Mouse (Mus musculus) midbrain, embryonic 14.5 days (tissue): ENCODE data around the gene Cstl1. TPM values are rescaled to one million over a fixed set of nuclear protein-coding genes. Genes with fewer than 3 reads are reported as not detected.

Source experiments
- ATAC-seq: fragments of 200-750 bp; cut with Nextera tagmentation; 2 replicates; pipeline ENCODE4 v1.8.0; 2017; ENCODE audit warnings: moderate number of reproducible peaks, moderate library complexity; ENCODE audit not compliant: low FRiP score, low TSS enrichment
- DNase-seq: peaks from one replicate; pipeline ENCODE4 v3.0.0-alpha.2; 2015
- H3K27ac ChIP-seq: fragments of 300-500 bp; sonication (generic); replicated peaks from 2 replicates; pipeline ENCODE4 v1.5.1; 2014; ENCODE audit warnings: mild to moderate bottlenecking, low read depth, low read length, moderate library complexity
- H3K27me3 ChIP-seq: fragments of 300-500 bp; sonication (generic); 2 replicates; pipeline ENCODE4 v1.6.1; 2014; ENCODE audit warnings: low read length, control low read depth, mixed read lengths; ENCODE audit not compliant: control insufficient read depth, insufficient read depth
- H3K36me3 ChIP-seq: fragments of 300-500 bp; sonication (generic); 2 replicates; pipeline ENCODE4 v1.6.1; 2014; ENCODE audit warnings: low read length, control low read depth; ENCODE audit not compliant: control insufficient read depth, insufficient read depth
- H3K4me1 ChIP-seq: fragments of 300-500 bp; sonication (generic); 2 replicates; pipeline ENCODE4 v1.6.1; 2014; ENCODE audit warnings: mild to moderate bottlenecking, antibody characterized with exemption, low read length, control low read depth; ENCODE audit not compliant: control insufficient read depth, insufficient read depth
- H3K4me2 ChIP-seq: fragments of 300-500 bp; sonication (generic); 2 replicates; pipeline ENCODE4 v1.6.1; 2014; ENCODE audit warnings: mild to moderate bottlenecking, low read length, moderate library complexity
- H3K4me3 ChIP-seq: fragments of 300-500 bp; sonication (generic); replicated peaks from 2 replicates; pipeline ENCODE4 v1.5.1; 2014; ENCODE audit warnings: low read depth, low read length
- H3K9ac ChIP-seq: fragments of 300-500 bp; sonication (generic); replicated peaks from 2 replicates; pipeline ENCODE4 v1.6.1; 2014; ENCODE audit warnings: mild to moderate bottlenecking, low read length, moderate library complexity
- H3K9me3 ChIP-seq: fragments of 300-500 bp; sonication (generic); 2 replicates; pipeline ENCODE4 v1.6.1; 2016; ENCODE audit warnings: low read length, control low read depth, mixed read lengths; ENCODE audit not compliant: control insufficient read depth
- WGBS: fragments of 180-500 bp; shearing (Covaris S2); extraction: QIAGEN DNeasy Blood & Tissue Kit; methylation state at CpG from one replicate; pipeline ENCODE4 v1.1.7; 2014; 5-methylcytosine and 5-hydroxymethylcytosine counted together
- polyA plus RNA-seq: library from polyadenylated mRNA; unstranded; fragments of >200 nt; fragmentation: Nextera tagmentation; extraction: Ambion mirVana; gene quantifications from 2 replicates; pipeline ENCODE4 v1.2.1, GENCODE M21; 2014

The Cstl1 gene
- polyA plus RNA-seq, 1 experiment from 2014 or later: not detected

DNA sequence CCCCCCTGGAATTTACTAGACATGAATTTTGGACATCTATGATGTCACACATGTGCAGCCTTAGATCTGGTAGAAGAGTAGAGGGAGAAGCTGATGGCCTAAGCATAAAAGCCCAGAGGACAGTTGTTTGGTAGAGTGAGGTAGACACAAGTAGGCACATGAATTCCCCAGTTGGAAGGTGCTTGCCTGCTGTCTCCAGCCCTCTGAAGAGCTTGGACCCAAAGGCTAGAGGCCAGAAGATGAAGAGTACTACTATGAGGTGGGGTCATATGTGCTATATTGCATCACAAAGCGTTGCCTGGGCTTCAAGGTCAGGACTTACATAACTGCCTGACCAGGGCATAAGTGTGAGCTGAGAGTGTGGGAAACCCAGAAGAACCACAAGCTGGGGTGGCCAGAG lies 48.3 kb downstream of the Cstl1 start, which contains the start of gene Cst8:
Gene Cst8 (plus strand): TSS at position 301 of the 400 bp plus-strand sequence.
- WGBS: 92% methylated on average over 1 of the region's 1 CpGs
- H3K4me3 ChIP-seq: no peak within 1 kb of the TSS
- DNase-seq (no peak), ATAC-seq (no peak)
- no peak within 1 kb of the TSS for H3K9ac ChIP-seq
- no peaks in the 10 kb centered on the region for H3K4me1 ChIP-seq
- H3K9me3 ChIP-seq: no peaks in the 10 kb centered on the region
- no peaks in the 10 kb centered on the region for H3K27me3 ChIP-seq
- H3K27ac ChIP-seq: no peak within 1 kb of the TSS
- H3K4me2 ChIP-seq: no peak within 1 kb of the TSS
- no peaks in the 10 kb centered on the region for H3K36me3 ChIP-seq

- ATAC-seq: no peak
- no peak overlapping the region for H3K9ac ChIP-seq
- WGBS: 78% methylated on average over 3 of the region's 3 CpGs
- H3K4me1 ChIP-seq: no peaks in the 10 kb centered on the region
- no peaks in the 10 kb centered on the region for H3K27me3 ChIP-seq
- H3K36me3 ChIP-seq: no peaks in the 10 kb centered on the region
- no peaks in the 10 kb centered on the region for H3K9me3 ChIP-seq
- no peak overlapping the region for H3K4me3 ChIP-seq
- no peak for DNase-seq
- H3K4me2 ChIP-seq: no peak overlapping the region
- no peak overlapping the region for H3K27ac ChIP-seq
These were observed 51.3 kb downstream of the Cstl1 start for GRCm38 (mm10) chr2:148801491-148801921.

Other genes starting within 250 kb of the Cstl1 start
- 48.1 and 54.6 TPM in 2 replicates for gene Nxt1, start 77.8 kb upstream of the Cstl1 start, polyA plus RNA-seq
- gene Gzf1, start 69.3 kb upstream of the Cstl1 start, polyA plus RNA-seq: 12.5 and 16.7 TPM in 2 replicates
- gene Napb, start 17.9 kb upstream of the Cstl1 start, polyA plus RNA-seq: 59.9 and 78.1 TPM in 2 replicates
- gene Cst11, start 21.1 kb downstream of the Cstl1 start, polyA plus RNA-seq: not detected in 2 replicates
- gene 8030411F24Rik, start 31.7 kb downstream of the Cstl1 start, polyA plus RNA-seq: not detected in 2 replicates
- not detected in 2 replicates for gene Cst12, start 39.0 kb downstream of the Cstl1 start, polyA plus RNA-seq
- gene Cst8, start 48.4 kb downstream of the Cstl1 start, polyA plus RNA-seq: not detected in 2 replicates
- not detected in 2 replicates for gene Cst13, start 69.7 kb downstream of the Cstl1 start, polyA plus RNA-seq
- gene Cst9, start 84.8 kb downstream of the Cstl1 start, polyA plus RNA-seq: not detected in 2 replicates
- gene 9230104L09Rik, start 114.7 kb downstream of the Cstl1 start, polyA plus RNA-seq: not detected in 2 replicates
- 525 and 594 TPM in 2 replicates for gene Cst3, start 125.3 kb downstream of the Cstl1 start, polyA plus RNA-seq